Mouse (Mus musculus) kidney, adult 9 months (tissue): Measurements from ENCODE around the gene Pex16.
A peak's percentile ranks its signal among the peaks of the same experiment; 100 is the strongest.

Experiments
- DNase-seq: peaks from one replicate; pipeline ENCODE4 v3.0.0; 2022

Pex16 gene

GRCm38 (mm10) chr2:92374514-92374913, at the start of gene Pex16, which contains the start of gene Large2:
Gene Pex16 (plus strand): TSS chr2:92374676.
Gene Large2 (minus strand): TSS chr2:92374869.
- DNase-seq: peak; percentile 69

GRCm38 (mm10) chr2:92325676-92326075, 48.8 kb upstream of the Pex16 start:
- no peak for DNase-seq

GRCm38 (mm10) chr2:92326221-92326620, 48.3 kb upstream of the Pex16 start:
- DNase-seq: no peak

- no peak for DNase-seq
Measured at GRCm38 (mm10) chr2:92327601-92328000, 46.9 kb upstream of the Pex16 start.

GRCm38 (mm10) chr2:92328206-92328605, 46.3 kb upstream of the Pex16 start:
- DNase-seq: no peak

- peak; percentile 42 for DNase-seq
Measured at GRCm38 (mm10) chr2:92330840-92331239, 43.6 kb upstream of the Pex16 start.

GRCm38 (mm10) chr2:92331410-92331809, 43.1 kb upstream of the Pex16 start:
- no peak for DNase-seq

GRCm38 (mm10) chr2:92331871-92332270, 42.6 kb upstream of the Pex16 start:
- DNase-seq: no peak

- DNase-seq: no peak
Measured at GRCm38 (mm10) chr2:92342418-92342817, 32.1 kb upstream of the Pex16 start.

GRCm38 (mm10) chr2:92347191-92347590, 27.3 kb upstream of the Pex16 start:
- DNase-seq: no peak

- no peak for DNase-seq
Measured at GRCm38 (mm10) chr2:92349589-92350425, 24.7 kb upstream of the Pex16 start.

GRCm38 (mm10) chr2:92350686-92351085, 23.8 kb upstream of the Pex16 start:
- DNase-seq: no peak

- no peak for DNase-seq
Measured at GRCm38 (mm10) chr2:92353402-92353801, 21.1 kb upstream of the Pex16 start.

GRCm38 (mm10) chr2:92354224-92354623, 20.3 kb upstream of the Pex16 start:
- peak; percentile 56 for DNase-seq

GRCm38 (mm10) chr2:92359301-92359700, 15.2 kb upstream of the Pex16 start:
- peak; percentile 84 for DNase-seq

- no peak for DNase-seq
Measured at GRCm38 (mm10) chr2:92360186-92360823, 14.2 kb upstream of the Pex16 start.

- DNase-seq: no peak
Measured at GRCm38 (mm10) chr2:92360893-92361292, 13.6 kb upstream of the Pex16 start.

- no peak for DNase-seq
Measured at GRCm38 (mm10) chr2:92361795-92362194, 12.7 kb upstream of the Pex16 start.

GRCm38 (mm10) chr2:92362571-92363228, 11.8 kb upstream of the Pex16 start:
- no peak for DNase-seq

- DNase-seq: no peak
Measured at GRCm38 (mm10) chr2:92364086-92364485, 10.4 kb upstream of the Pex16 start.

- DNase-seq: no peak
Measured at GRCm38 (mm10) chr2:92365568-92365967, 8.9 kb upstream of the Pex16 start.

- no peak for DNase-seq
Measured at GRCm38 (mm10) chr2:92367383-92368029, 7.0 kb upstream of the Pex16 start.

GRCm38 (mm10) chr2:92370375-92370774, 4.1 kb upstream of the Pex16 start:
- no peak for DNase-seq
